Mouse (Mus musculus): ENCODE data around the gene Tfdp2.

DNA sequence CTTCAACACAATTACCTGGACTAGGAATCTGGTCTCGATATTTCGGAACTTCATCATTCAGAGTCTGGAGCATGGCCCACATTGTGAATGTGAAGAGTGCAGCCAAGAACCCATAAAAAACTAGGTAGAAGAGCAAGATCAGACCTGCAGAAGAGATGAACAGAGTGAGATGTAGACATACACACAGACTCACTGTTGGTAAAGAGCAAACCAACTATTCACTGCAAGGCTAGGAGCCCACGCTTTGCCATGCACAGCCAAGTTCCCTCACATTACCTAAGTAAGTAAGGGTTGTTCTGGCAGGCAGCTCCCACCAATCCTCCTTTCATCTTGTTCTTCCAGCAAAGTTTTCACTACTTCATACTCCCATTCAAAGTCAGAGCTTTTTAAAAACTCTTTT is 149.7 kb downstream of the Tfdp2 start:
- TF ChIP-seq CTCF (IDR thresholded peaks at IDR 0.05; ENCODE audit: control insufficient read depth, insufficient read depth, low read length): no peak
- TF ChIP-seq POLR2A (IDR thresholded peaks at IDR 0.05; ENCODE audit: borderline replicate concordance, control insufficient read depth, low read depth, low read length): no peak
